Mouse (Mus musculus): ENCODE data around the gene Pla2g4e.

The Pla2g4e gene

DNA sequence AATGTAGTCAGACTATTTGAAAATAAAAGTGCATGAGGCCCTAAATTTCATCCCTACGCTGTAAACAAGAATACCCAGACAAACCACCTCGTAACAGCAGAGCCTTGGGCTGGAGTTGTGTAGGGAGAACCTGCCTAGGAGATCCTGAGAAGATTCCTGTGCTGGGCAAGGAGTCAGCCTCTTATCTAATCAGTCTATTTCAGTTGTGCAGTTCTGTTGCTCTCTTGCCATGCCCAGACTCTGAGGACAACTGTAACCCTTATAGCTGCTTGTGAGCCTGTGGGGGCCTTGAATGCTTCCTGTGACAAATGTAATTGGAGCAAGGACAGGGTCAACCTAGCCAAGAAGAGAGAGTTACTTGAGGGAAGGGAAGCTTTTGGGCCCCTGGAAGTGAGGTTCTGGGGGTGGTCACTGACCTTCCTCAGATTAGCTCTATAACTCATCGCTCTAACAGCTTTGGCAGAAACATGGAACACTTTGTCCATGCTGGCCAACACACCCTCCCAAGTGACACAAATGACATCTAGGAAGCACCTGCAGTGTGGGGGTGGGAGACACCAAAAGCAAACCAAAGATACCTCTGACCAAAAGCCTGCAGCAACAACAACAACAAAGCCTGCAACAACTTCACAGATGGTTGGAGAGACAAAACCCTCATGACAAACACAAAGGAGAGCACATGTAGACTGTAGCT lies 9.0 kb downstream of the Pla2g4e start:
- no peak for DNase-seq (ENCODE audit: extremely low spot score)

DNA sequence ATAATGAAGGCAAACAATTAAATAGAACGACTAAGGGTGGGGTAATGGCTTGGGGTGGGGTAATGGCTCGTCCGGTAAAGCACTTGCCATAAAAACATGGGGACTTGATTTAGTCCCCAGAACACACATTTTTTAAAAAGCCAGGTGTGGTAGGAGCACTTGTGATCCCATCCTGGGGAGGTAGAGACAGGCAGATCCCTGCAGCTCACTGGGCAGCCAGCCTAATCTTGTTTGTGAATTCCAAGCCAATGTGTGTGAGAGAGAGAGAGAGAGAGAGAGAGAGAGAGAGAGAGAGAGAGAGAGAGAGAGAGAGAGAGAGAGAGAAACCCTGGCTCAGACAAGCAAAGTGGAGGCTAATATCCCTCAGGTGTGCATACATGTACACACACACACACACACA lies 9.8 kb downstream of the Pla2g4e start:
- DNase-seq (ENCODE audit: extremely low spot score), result no peak

GRCm38 (mm10) chr2:120231642-120232041 lies 13.5 kb downstream of the Pla2g4e start:
- no peak for DNase-seq (ENCODE audit: extremely low spot score)

DNA sequence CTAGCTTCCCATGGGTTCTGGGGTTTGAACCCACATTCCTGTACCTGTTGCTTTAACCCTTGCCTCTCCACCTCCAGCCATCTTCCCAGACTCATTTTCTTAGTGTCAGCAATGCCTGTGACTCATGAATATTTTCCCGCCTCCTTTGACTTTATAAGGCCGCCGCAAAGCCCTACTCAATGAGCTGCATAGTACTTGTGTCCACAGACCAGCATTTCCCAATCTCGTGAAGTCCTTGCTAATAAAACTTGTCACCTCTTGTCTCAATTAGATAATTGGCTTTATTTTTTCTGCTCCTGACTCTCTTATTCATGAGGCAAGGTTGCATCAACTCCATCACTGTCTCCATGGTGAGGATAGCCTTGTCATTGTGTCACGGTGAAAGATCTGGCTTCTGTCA lies 30.5 kb downstream of the Pla2g4e start:
- no peak for DNase-seq (ENCODE audit: extremely low spot score)

- DNase-seq (ENCODE audit: extremely low spot score), result no peak
Measured at GRCm38 (mm10) chr2:120211448-120211847, 33.7 kb downstream of the Pla2g4e start.

DNA sequence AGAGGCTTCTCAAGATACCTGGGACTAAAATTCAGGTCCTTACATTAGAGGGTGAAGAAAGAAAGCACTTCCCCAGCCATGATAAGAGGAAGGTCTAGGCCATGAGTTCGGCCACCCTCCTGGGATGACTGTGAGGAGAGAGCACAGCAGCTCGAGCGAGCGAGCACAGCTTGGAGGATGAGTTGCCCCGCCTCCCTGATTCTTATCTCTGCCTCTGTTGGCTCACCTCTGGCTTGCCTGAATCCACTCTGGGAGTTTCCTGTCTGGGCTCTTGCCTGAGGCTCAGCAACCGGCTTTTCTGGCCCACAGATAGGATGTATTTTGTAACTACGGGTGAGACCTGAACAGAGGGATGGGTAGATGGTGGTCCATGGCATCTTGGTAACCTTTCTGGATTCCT lies 37.2 kb downstream of the Pla2g4e start:
- no peak for DNase-seq (ENCODE audit: extremely low spot score)

DNA sequence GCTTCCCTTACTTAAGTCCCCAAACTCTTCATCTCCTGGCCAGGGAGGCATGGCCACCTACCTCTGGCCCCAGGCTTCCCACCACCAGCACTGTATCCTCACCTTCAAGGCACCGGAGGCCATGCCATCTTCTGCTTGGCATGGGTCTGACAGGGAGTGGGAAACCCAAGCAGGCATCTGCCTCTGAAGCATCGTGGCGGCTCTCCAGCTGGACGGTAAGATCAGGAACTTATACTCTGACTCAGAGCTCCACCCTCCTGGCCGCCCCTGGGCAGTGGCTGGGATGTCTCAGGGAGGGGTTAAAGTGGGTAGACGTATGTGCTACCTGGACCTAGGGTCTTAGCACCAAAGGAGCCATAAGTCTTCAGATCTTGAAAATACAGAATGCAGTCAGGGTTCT lies 38.1 kb downstream of the Pla2g4e start:
- no peak for DNase-seq (ENCODE audit: extremely low spot score)

GRCm38 (mm10) chr2:120203742-120204141 lies 41.4 kb downstream of the Pla2g4e start:
- no peak for DNase-seq (ENCODE audit: extremely low spot score)

- DNase-seq (ENCODE audit: extremely low spot score), result no peak
Measured at GRCm38 (mm10) chr2:120200077-120200476, 45.1 kb downstream of the Pla2g4e start.

GRCm38 (mm10) chr2:120188174-120188573 lies 57.0 kb downstream of the Pla2g4e start:
- DNase-seq (ENCODE audit: extremely low spot score), result no peak

DNA sequence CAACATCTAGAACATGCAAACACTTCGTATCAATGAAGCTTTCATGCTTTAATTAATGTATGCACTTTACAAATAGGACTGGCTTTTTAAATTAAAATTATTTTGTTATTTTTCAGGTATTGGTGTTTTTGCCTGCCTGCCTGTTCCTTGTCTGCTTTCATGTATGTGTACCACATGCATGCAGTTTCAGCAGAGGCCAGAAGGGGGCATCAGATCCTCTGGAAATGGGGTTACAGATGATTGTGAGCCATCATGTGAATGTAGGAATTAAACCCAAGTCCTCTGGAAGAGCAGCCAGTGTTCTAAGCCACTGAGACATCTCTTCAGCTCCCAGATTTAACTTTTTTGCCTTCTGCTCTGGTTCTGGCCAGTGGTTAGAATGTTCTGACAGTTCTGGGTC lies 57.6 kb downstream of the Pla2g4e start:
- DNase-seq (ENCODE audit: extremely low spot score), result no peak

- DNase-seq (ENCODE audit: extremely low spot score), result no peak
Measured at GRCm38 (mm10) chr2:120185527-120186276, 59.4 kb downstream of the Pla2g4e start.

DNA sequence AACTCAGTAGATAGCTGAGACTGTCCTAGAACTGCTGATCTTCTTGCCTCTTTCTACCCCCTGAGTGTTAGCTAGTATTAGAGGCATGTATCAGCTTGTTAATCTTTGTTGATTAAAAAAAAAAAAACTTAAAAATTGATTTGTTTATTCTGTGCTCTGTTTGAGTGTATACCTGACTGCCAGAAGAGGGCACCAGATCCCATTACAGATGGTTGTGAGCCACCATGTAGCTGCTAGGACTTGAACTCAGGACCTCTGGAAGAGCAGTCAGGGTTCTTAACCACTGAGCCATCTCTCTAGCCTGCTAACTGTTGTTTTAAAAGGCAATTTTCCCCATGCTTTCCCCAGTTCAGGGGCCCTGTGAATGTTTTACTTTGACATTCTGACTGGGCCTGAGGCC lies 66.2 kb downstream of the Pla2g4e start:
- no peak for DNase-seq (ENCODE audit: extremely low spot score)

DNA sequence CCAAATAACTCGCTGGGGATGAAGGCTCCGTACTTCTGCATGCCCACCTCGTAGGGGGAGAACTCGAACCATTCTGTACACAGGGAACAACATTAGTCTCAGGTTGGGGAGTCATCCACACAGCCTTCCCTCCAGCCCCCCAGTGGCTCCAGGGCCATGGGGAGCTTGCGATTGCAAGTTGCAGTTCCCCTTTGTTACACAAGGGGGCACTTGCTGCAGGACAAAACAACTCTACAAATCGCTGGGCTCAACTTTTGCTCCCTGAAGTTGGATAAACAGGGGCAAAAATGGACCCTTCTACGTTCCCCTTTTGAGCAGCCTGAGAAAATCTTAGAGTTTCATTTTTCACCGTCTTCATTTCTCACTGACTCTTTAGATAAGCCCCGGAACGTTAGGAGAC lies 71.4 kb downstream of the Pla2g4e start:
- peak; percentile 61 for DNase-seq (ENCODE audit: extremely low spot score)

DNA sequence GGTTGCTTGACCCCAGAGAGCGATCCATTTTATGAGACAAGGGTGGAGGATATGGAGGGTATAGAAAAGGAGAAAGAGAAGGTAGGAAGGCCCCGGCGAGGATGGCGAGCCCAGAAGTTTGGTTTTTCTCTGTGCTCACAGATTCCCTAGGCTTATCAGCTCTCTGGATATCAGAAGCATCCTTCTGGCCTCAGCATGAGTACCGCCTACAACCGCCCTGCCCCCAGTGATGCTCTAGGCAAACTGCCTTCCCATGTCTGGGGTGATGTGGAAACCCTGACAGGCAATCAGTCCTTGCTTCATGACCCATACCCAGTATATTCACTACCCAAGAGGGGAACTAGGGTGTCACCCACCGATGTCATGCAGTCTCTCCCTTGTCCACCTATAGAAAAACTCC lies 73.8 kb downstream of the Pla2g4e start:
- no peak for DNase-seq (ENCODE audit: extremely low spot score)

DNA sequence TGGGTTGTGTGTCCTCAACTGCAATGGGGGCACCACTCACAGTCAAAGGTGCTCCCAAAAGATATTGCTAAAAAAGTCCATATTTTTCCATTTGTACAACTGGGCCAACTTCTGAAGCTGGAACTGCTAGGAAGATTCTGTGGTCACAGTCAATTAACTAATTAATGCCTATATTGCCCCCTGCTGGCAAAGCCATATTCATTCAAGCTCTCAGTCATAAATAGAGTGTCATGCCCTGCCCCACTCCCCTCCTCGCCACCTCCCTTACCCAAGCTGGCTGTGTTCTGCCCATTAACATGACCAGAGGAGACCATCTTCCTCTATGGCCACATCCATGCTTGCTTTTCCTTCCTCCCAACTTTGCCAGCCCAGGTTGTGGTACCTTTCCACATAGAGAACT lies 74.4 kb downstream of the Pla2g4e start:
- peak; percentile 19 for DNase-seq (ENCODE audit: extremely low spot score)

GRCm38 (mm10) chr2:120169382-120169781 lies 75.8 kb downstream of the Pla2g4e start:
- no peak for DNase-seq (ENCODE audit: extremely low spot score)

DNA sequence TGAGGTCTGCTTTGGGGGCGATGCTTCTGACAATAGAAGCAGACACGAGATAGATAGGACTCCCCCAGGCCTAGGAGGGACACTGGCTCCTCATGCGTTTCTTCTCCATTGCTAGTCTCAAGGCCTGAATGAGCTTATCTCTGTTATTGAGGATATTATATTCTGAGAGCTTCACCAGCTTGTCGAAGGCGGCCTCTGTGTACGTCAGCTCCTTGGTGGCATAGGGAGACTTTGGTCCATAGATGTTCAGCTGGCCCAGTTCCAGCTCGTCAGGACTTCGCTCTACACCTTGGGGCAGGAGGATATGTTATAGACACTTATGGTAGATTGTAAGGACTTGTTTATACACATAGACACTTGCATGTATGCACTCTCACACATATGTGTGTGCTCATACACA lies 77.4 kb downstream of the Pla2g4e start:
- DNase-seq (ENCODE audit: extremely low spot score), result no peak

GRCm38 (mm10) chr2:120165474-120165873 lies 79.7 kb downstream of the Pla2g4e start:
- DNase-seq (ENCODE audit: extremely low spot score), result no peak

- no peak for DNase-seq (ENCODE audit: extremely low spot score)
Measured at GRCm38 (mm10) chr2:120159434-120159833, 85.7 kb downstream of the Pla2g4e start.

GRCm38 (mm10) chr2:120158846-120159245 lies 86.3 kb downstream of the Pla2g4e start:
- peak; percentile 12 for DNase-seq (ENCODE audit: extremely low spot score)

DNA sequence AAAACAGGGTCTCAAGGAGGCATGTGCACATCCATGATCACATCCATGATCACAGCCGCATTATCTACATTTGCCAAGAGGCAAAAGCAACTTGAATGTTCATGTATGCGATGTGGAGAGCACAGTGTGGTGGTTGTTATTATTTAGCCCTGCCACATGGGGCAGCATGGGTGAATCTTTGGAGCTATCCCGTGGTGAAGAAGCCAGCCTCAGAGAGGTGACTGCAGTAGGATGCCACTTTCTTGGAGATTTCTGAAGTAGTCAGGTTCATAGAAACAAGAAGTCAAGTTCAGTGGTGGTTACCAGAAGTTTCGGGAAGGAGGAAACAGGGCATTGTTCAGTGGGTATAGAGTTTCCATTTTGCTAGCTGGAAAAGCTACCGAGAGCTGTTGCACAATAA lies 87.1 kb downstream of the Pla2g4e start:
- no peak for DNase-seq (ENCODE audit: extremely low spot score)

DNA sequence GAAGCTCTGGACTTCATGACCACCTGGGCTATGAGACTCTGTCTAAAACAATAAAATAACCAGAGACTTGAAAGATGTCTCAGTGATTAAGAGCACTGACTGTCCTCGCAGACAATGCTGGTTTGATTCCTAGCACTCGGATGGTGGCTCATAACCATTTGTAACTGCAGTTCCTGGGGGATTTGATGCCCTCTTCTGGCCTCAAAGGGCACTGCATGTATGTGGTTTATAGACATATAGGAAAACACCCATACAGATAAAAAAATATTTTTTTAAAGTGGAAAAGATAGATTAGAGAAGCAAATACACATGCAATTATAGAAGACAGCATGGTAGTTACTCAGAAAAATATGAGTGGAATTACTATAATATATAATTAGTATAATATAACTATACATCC lies 87.5 kb downstream of the Pla2g4e start:
- no peak for DNase-seq (ENCODE audit: extremely low spot score)
